Mouse (Mus musculus): ENCODE measurements at regions not wholly inside any gene's neighbourhood (a gene's known extent, or its start where the extent isn't known, plus 50 kb on each side); places are given as distances from the start of the nearest gene placed in this dataset.
"Not testable (repeated sequence)": the region's sequence is repeated elsewhere in the genome, so short reads cannot be mapped to it uniquely, and the experiment has no call there.

DNA sequence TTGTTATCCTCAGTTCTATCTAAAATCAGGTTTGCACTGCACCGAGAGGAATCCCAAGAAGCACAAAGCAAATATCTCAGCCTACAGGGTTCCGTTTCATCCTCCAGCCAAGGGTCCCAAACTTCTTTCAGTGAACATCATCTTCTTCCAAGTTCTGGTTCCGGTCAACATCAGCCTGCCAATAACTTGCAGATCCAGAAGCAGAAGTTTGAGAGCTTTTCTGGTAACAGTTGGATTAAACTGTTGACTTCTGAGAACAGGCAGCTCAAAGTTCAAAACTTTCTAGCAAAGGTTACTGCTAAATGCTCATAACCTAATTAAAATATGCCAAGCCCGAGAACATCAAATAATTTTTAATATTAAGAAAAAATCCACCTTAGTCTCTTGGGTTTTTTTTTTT lies 237.0 kb upstream of the Gm37988 start:
- DNase-seq (ENCODE audit: low read depth, low spot score) = no peak

DNA sequence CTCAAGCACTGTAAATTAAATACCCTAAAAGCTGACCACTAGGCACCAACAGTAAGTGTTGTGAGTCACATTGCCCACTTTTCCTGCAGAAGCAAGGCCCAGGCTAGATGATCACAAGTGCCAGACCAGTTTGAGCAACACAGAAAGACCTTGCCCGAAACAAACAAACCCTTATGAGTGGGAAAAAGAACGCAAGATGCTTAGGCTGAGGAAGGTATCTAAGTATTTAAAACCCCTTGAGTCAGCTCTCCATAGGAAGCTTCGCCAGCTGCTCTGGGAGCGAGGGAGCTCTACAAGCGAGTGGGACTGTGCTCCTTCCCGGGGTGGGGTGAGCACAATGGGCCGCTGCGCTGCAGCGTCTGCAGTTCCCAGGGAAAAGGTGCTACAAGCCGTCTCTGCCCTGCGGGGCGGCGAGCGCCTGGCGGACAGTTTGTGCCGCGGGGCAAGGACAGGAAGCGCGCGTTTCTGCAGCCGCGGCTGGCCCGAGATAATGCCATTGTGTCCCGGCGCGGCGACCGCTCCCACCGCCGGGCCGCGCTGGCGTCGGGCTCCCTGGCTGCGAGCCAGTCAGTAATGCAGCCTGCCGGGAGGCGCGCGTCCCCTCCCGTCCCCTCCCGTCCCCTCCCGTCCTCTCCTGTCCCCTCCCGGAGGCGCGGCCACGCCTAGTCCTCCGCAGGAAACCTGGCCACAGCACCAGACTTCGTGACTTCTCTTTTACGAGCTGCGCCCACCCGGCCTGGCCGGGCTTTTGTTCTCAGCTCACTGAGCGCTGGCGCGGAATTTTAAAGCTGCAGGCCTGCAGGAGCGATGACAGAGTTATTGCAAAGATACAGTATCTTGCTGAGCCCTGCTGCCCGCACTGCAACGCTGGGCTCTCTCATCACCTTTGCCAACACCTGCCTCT lies 236.1 kb upstream of the Gm37988 start:
- DNase-seq (ENCODE audit: low read depth, low spot score) = peak; percentile 14

DNA sequence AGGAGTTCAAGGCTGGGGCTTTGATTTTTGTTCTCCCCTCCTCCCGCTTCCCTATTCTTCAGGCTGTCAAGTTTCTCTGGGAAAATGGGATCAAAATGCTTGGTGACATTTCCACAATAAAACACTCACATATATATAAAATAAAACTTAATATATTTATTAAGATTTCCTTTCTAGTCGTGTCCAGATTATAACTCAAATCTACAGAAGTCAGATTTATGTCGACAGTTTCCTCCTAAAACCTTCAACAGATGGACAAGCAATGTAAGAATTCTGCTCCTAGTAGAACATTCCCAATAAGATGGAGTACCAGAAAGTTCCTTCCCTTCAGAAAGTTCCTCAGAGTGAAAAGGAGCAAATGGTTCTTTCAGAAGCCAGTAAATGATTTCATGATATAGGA lies 235.4 kb upstream of the Gm37988 start:
- no peak for DNase-seq (ENCODE audit: low read depth, low spot score)

DNA sequence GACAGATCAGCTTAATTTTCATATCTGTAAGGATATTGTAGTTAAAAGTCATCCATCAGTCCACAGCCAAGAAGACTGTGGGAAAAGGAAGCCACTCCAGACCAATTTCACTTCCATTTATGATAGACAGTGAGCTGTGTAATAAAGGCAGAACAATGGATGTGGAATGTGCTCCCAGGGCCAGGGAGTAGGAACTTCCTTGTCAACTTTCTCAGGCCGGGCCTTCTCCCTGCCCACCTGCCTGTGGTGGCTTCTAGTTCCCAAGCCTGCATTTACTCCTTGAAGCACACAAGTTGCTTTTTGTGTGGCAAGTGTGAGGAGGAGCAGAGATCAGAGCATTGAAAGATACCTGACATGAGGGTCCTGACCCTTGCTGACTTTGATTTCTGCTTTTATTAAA lies 233.6 kb upstream of the Gm37988 start:
- DNase-seq (ENCODE audit: low read depth, low spot score) = no peak

DNA sequence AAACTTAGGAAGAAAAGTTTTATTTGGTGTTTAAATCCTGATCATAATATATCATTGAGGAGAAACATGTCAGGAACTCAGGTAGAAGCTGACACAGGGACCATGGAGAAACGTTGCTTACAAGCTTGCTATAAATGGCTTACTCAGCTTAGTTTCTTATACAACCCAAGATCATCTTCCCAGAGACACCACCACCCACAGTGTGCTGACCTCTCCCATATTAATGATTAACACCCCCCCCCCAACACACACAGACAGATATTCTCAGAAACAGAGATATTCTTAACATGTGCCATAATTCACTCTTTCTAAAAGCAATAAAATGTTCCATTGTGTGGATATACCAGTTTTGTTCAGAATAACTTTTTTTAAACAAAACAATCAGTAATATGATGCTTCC lies 230.7 kb upstream of the Gm37988 start:
- no peak for DNase-seq (ENCODE audit: low read depth, low spot score)

DNA sequence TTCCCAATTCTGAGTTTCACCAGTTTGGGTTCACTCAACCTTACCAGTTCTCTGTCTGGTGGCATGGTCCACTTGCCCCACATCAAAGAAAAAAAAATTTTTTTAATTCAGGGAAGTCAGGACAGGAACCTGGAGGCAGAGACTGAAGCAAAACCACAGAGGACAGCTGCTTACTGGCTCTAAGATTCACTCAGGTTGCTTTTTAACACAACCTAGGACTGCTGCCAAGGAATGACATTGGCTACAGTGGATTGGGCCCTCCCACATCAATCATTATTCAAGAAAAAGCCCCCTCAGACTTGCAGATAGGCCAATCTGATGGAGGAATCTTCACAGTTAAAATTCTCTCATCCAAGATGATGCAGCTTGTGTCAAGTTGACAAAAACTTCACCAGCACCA lies 225.2 kb upstream of the Gm37988 start:
- no peak for DNase-seq (ENCODE audit: low read depth, low spot score)

DNA sequence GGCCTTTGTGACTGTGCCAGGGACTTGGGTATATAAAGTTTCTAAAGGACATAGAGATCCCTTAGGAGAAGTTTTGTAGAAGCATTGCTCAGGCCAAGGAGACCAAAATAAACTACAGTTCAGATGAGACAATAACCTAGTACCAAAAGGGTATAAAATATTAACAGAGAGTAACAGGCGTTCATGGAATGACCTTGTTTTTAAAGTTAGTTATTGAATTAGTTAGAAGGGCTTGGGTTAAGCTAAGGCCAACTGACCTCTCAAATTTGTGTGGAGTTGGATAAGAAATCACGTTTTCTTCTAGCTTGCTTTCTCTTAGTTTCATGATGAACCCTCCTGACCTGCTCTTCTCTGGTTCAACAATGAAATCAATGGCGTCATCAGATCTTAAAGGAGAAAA lies 209.8 kb upstream of the Gm37988 start:
- DNase-seq (ENCODE audit: low read depth, low spot score) = no peak

DNA sequence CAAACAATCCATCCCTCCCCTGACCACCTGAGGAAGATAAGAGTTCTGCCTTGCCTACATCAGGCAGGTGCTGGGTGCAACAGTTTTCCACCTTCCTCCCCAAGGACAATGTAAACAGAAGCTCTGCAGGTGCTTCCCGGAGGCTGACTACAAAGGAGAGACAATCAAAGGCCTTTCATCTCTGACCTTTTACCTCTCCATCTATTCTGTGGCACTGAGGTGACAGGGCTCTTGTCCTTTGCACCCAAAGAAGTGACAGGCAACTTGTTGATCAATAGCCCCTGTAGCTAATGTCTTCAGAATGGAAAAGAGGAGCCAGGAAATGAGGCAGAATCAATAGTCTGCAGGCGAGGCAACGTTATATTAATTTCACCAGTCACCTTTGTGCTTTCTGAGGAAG lies 209.3 kb upstream of the Gm37988 start:
- no peak for DNase-seq (ENCODE audit: low read depth, low spot score)

DNA sequence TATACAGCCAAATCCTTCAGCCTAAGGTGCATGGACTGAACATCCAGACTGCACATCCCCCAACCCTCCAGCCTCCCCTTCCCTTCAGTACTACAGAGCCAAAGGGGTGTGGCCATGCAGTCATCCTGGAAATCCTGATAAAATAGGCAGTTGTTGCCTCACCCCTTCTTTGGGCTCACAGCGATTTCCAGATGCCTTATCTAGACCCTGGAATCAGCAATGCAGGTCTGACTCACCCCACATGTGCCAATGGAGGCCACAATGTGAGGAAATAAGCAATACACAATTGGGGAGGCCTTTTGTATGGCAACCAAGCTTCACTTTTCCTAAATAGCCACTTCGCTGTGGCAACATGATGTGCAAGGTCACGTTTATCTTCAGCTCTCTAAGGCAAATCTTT lies 205.3 kb upstream of the Gm37988 start:
- no peak for DNase-seq (ENCODE audit: low read depth, low spot score)

DNA sequence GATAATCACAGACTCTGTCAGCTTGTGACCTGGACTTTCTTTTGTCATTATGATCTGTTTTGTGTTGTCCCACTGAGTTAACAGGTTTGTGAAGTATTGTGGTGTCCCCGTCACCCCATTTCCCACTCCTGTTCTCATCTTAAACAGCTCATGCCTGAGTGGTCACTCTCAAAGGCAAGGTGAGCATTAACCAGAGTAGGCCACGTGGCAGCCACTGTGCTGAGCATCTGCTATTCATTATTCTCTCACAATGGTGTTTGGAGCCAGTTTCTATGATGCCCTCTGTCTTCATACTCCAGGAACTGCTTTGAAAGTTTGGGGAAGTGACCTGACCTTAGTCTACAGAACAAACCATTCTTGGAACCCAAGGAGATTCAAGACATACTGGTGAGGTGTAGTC lies 198.9 kb upstream of the Gm37988 start:
- DNase-seq (ENCODE audit: low read depth, low spot score) = no peak

DNA sequence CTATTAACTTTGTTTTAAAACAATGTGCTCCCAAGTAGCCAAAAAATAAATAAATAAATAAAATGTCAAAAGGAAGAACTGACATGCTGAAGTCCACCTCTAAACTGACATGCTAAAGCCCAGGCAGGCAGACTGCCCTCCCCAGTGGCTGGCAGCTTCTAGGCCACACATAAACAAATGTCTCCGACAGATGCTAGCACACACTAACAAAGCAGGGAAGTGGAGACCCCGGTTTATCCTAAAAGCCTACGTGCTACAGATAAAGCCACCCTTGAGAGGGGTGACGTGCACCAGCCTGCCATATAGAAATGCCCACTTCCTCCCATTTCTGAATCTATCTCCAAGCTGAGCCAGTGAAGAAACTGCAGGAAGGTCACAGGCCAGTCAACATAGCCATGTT lies 194.4 kb upstream of the Gm37988 start:
- DNase-seq (ENCODE audit: low read depth, low spot score) = no peak

DNA sequence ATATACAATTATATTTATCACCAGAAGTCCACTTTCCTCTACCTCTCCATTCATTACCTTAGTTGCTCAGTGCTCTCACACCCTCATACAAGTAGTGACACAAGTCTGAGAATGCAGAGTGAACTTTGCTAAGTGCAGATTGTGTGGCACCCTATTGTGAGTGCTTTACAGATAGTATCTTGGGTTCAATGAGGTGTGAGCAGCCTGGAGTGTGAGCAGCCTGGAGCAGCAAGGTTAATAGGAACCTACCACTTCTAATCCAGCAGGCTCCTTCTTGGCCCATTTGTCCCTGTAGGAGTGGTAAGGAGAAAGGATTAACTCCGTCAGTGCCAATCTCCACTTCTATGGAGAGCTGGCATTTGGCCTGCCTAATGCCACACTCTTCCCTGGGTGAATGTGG lies 192.4 kb upstream of the Gm37988 start:
- DNase-seq (ENCODE audit: low read depth, low spot score) = no peak

DNA sequence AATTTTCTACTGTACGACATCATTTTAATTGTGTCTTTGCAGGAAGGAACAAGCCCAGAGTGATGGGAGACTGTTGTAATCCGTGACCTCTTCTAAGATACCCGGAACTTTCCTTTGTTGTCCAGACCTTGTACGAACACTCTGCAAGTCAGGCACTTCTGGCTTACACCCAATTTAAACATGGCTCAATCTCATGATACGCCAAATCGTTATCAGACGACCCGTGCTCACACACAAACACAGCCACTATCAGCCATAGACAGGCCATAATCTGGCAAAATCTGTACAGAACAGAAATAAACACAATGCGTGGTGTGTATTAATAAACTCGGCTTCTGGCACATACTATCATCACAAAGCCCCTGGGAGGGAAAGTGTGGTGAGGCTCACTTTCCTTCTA lies 190.2 kb upstream of the Gm37988 start:
- DNase-seq (ENCODE audit: low read depth, low spot score) = no peak

DNA sequence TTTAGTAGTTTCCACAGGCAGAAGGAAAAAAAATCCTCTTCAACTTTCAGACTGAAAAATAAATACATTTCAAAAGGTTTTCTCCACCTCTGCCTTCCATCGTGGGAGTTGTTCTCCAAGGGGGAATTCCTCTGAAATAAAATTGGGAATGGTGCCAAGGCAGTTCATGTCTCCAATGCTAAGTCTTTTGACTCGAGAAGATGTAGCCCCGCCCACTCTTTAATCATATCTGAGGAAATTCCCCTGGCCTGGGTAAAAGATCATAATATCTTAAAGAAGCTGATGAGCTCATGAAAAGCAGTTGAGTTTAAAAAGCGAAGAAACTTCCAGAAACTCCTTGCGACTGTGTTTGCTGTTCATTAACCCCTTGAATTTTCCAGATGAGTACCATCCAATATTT lies 185.3 kb upstream of the Gm37988 start:
- no peak for DNase-seq (ENCODE audit: low read depth, low spot score)

DNA sequence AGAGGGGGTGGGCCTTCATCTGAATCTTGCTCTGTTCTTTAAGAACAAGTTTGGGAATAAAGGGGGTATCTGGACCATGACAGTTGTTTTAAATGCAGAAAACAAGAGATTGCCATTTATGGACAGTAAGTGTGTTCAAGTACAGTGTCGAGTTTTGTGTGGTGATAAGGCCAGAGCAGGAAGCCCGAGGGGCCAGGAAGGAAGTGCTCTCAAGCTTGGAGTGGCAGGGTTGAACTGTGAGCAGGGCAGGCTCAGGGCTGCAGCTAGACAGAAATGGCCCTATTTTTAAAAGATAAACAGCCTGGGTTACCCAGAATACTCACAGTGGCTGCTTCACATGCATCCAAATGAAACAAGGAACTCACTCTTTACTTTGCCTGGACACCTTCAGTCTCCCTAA lies 184.4 kb upstream of the Gm37988 start:
- no peak for DNase-seq (ENCODE audit: low read depth, low spot score)

DNA sequence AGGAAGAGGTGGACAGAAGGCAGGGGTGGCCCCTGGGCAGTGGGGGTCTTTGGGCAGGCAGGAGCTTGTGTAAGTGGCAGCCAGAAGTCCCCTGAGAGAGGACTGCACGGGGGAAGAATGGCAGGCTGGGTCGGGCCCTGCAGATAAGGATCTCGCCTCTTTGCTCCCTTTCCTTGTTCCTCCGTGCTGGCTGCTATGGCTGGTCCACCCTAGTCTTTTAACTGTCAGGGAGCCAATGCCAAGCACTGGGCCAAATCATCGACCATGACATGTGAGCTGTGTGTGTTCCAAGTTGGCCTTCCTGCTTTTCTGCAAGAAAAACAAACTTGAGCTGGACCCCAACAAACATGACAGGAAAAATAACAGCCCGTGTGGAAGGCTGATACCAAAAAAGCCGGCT lies 153.8 kb upstream of the Gm37988 start:
- DNase-seq (ENCODE audit: low read depth, low spot score) = no peak

DNA sequence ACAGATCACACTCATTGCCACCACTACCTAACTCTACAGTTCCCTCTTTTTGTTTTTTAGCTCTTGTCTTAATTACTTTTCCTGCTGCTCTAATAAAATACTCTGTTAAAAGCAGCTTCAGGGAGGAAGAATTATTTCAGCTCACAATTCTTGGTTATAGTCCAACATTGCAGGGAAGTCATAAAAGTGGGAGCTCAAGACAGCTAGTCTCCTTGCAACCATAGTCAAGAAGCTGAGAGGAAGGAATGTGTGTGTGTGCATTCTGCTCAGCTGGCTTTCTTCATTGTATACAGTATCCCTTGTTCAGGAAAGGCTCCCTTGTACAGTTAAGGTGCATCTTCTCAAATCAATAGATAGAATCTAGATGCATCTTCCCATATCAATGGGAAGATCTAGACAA lies 152.4 kb upstream of the Gm37988 start:
- no peak for DNase-seq (ENCODE audit: low read depth, low spot score)

DNA sequence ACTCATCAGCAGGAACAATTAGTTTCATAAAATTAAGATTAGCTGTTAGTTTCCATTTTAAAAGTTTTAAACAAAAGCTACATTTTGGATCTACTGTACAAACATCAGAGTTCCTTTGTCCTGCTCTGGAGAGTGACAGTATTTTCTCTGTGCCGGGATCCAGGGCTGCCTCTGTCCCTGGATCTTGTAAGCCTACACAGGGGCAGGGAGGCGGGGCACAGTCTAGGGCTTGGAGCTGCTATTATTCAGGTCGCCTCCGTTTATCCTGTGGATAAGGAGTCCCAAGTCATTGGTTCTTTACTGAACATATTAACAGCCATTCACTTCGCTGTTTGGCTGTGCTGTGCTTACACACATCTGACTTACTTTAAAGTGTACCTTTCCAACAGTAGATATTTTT lies 150.8 kb upstream of the Gm37988 start:
- DNase-seq (ENCODE audit: low read depth, low spot score) = no peak

DNA sequence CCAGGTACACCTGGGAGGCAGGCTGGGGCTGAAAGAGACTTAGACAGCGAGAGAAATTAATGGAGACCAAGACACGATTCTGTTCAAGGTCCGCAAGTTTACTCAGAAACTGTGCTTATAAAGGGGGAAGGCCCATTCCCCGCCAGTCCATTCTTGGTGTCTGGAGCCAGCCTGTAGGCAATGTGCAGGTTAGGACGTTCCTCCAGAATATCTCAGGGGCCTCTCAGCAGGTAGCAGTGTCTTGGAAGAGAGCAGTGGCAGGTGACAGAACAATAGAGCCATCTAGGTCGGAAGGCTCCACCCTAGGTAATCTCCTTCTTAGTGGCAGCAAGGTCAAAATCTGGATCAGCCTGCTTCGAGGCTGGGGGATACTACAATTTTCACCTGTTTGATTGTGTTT lies 147.6 kb upstream of the Gm37988 start:
- DNase-seq (ENCODE audit: low read depth, low spot score) = not testable (repeated sequence)

DNA sequence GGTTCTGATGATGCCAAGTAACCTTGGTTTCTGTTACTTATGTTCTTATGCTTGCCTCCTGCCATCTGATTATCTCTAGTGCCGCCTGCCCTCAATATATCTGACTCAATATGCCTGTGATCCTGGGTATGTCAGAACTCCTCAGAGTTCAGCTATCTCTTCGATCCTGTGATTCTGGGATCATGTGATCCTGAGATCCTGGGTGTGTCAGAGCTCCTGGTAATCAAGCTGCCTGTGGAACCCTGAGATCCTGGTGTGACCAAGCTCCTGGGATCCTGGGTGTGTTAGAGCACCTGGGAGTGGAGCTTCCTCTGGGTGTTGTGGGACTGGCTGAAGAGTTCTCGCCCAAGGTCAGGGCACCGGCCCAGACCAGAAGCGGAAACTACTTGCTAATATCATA lies 147.1 kb upstream of the Gm37988 start:
- not testable (repeated sequence) for DNase-seq (ENCODE audit: low read depth, low spot score)

DNA sequence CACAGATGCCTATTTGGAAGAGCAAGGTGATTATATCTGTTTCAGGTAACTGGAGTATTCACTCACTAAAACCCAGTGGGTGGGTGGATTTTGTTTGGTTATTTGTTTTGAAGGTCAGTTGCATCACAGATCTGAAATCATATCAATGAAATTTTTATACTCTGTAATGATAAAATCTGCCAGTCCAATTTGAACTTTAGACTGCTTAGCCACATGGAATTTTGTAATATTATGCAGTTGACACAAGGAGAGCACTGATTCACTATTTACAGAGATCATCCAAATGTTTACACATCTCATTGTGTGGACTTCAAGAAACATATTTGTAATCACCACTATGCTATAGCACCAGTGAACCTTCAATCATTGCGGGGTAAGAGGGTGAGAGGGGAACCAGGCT lies 145.9 kb upstream of the Gm37988 start:
- no peak for DNase-seq (ENCODE audit: low read depth, low spot score)

DNA sequence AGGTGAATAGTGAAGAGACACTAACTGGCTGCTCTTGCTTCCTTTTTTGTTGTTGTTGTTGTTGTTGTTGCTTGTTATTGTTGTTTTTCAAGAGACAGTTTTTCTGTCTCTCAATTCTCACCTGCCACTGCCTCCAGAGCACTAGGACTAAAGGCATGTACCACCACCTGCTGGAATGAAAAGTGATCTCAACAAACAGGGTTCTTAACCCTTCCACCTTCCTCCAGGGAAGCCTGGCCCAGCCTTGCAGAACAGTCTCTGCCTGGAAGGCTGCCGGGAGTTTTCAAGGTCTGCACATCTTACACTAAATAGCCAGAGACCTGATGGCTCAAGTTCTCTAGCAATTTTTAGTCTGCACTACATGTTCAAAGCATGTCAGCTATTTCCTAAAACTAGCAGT lies 138.0 kb upstream of the Gm37988 start:
- no peak for DNase-seq (ENCODE audit: low read depth, low spot score)

DNA sequence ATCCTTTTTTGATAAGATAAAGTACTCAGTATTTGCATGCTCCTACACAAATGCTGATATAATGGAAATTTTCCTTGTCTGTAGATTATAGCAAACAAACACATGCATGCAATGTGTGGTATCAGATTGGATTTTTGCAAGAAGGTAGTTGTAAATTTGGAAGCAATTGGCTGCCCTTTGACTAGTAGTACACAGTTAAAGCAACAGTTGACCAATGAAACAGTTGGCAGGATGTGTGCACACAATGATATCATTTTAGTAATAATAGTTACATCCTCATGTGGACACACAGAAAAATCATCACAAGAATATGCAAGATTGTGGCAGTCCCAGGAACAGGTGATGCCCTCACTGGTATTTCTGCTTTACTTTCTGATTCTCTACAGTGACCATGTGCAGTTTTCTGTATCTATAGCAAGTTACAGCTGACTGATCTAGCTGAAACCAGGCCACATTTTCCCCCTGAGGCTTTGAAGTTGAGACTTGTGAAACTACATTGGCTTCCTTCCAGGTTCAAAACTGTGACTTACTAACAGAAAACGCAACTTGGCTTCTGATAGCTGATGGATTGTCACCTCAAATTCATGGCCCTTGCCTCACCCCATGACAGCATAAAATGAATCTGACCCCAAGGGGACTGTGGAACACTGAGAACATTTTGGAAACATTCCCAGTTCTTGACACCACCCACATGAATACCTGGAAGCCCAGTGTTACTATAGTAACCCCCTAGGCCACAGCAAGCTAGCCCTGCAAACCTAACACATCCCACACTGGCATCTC lies 136.3 kb upstream of the Gm37988 start:
- no peak for DNase-seq (ENCODE audit: low read depth, low spot score)

All from WW6 (cell line).